Mouse (Mus musculus) cerebellum, adult 11-12 months (tissue): Measurements from ENCODE around the gene Ak6.
A peak's percentile ranks its signal among the peaks of the same experiment; 100 is the strongest.

Experiments
- DNase-seq: peaks from one replicate; pipeline ENCODE4 v3.0.0; 2022

The Ak6 gene

GRCm38 (mm10) chr13:100650550-100651438 is at the start of gene Ak6, which contains the start of gene Rad17:
Gene Ak6, plus strand, starts transcription at chr13:100650979.
Gene Rad17, minus strand, starts transcription at chr13:100651051.
- peak; percentile 95 for DNase-seq

DNA sequence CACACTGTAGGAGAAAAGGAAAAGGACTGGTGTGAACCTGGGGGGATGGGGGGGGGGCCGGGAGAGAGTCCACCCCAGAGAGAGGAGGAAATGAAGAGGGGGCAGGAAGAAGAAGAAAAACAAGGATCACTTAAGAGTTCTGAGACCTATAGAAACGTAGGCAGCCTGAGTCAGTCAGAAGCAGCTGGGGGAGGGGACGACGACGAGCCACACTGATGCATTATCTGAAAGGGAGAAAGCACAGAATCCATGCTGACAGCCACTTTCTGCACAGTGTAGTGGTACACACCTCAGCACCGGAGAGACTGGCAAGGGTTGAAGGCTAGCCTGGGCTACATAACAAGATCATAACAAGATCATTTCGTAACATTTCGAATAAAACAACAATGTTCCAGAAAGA is 49.7 kb upstream of the Ak6 start:
- DNase-seq, result no peak

GRCm38 (mm10) chr13:100602239-100602902 is 48.4 kb upstream of the Ak6 start:
- no peak for DNase-seq

- no peak for DNase-seq
Measured at GRCm38 (mm10) chr13:100603031-100603737, 47.6 kb upstream of the Ak6 start.

- DNase-seq, result no peak
Measured at GRCm38 (mm10) chr13:100603738-100604095, 47.1 kb upstream of the Ak6 start.

DNA sequence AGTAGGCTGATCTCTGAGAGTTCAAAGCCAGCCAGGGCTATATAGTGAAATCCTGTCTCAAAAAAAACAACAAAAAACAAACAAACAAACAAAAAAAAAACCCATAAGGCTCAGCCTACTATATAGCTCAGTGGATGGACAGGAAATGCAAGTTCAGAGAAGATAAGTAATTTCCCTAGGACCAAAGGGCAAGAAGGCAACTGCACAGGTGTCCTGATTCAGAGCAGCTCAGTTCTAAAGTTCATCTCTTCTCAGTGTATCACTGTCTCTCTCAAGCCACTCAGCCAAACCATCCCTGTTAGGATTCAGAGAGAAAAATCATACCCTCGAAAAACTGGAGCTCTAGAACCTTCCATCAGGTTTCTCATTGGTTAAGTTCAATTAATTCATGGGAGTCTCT is 44.9 kb upstream of the Ak6 start:
- DNase-seq, result no peak

DNA sequence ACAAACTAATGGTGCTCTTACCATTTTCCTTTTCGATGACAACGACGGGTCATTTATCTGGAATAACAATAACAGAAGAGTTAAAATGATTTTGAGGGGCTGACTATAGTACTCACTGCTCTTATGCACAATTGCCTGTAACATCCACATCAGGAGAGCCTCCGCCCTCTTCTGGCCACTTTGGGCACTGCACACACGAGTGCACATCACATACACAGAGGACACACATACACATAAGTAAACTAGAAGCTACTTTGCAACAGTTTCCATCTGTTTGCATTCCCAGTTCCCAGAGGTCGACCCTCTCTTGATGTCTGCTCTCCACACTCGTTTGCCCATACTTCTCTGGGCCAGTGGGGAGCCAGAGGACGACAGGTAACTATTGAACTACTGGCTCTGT is 43.0 kb upstream of the Ak6 start:
- no peak for DNase-seq

DNA sequence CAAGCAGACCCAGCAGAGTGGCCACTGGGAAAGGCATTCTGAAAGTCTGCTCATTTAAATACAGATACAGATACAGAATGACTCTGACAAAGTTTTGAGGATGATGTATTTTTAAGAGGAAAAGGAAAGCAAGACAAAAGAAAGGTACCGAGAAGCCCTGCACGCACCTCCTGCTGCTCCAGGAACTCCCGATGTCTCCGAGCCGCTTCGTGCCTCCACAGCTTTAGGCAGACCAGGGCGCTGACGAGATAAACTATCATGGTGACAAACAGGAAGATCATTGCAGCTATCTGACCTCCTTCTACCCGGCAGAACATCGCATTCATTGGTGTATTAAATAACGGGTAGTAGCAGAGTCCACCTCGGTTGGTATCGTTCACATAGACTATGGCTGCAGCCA is 39.5 kb upstream of the Ak6 start:
- DNase-seq, result no peak

DNA sequence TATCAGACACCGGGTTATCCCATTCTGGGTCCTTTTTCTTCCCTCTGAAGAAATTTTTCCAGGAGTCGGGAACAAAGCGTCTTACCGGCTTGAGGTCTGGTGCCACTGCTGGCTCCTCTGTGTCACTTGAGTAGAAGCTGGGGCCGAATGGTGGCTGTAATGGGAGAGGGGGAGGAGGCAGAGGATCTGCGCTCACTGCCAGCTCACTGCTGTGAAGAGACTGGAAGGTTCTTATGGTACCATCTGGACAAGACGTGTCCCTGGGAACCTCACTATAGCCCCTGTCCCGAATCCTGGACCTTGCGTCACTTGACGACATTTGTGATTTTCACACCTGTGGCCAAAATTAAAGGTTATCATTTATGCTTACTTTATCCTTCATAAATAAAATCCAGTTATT is 38.5 kb upstream of the Ak6 start:
- DNase-seq, result peak; percentile 69

GRCm38 (mm10) chr13:100612903-100613302 is 37.9 kb upstream of the Ak6 start:
- DNase-seq, result no peak

DNA sequence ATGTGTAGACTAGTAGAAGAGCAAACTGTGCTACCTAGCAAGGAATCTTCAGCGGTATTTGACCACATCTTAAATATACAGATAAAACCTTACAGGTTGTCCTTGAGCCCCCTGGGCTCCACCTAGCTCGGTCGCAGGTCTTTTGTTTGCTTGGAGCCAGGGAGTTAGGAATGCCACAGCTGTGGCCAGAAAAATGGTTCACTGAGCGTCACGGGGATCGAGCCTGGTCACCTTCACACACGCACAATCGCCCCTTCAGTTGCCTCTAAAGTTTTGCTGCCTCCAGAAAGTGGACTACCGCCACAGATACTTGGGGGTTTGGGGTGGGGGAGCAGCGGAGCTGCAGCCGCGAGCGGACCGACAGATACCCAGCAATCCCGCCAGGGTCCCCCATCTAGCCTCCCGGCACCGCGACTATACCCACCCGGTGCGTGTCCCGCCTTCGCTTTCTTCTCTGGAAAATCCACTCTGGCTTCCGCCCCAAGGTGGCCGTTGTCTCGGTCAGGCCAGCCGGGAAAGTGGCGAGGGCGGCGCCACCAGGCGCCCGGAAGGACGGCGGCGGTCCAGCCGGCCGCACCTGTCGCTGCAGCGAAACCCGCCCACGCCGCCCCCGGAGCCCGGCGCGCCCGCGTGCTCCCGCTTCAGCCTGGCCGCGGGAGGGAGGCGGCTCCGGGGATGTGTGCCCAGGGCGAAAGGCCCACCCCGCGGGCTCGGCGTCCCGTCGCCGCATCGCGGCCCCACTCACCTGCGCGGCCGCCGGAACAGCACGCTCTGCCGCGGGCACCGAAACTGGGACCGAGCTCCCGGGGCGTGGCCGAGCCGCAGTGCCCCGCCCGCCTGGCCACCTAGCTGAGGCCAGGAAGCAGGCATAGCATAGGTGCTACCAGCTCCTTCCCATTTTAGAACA is 34.3 kb upstream of the Ak6 start, which contains the start of gene Marveld2:
Gene Marveld2 (minus strand): TSS at position 791 of the 907 bp plus-strand sequence.
- peak; percentile 89 for DNase-seq

DNA sequence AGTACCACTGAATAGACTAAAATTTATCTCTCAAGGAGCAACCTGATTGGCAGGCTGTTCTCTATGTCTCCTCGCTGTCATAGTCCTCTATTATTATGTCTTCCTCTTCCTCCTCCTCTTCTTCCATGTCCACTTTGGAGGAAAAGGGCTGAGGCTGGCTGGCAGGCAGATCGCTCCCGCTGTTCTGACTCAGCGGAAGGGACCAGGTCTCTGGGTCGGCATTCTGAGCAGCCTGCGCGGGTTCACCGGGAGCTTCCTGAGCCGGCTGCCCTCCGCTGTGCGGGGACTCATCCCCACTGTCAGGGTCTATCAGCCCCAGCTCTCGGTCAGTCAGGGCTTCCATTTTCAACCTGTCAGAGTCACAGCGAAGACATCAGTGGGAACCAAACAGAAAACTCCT is 33.2 kb upstream of the Ak6 start:
- DNase-seq, result peak; percentile 51

DNA sequence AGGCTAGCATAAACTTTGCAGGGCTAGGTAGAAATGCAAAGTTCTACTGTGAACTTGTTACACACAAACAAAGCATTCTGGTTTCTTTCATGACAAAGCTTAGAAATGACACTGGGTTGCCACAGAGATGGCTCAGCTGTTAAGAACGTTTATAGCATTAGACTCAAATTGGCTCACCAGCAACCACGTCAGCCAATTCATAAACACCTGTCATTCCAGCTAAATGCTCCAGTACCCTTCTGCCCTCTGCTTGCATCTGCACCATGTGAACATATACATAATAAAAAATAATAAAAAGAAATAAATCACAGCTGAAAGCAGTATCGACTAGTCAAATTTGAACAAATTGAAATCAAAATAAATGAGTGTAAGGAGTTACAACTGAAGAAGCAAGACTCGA is 28.5 kb upstream of the Ak6 start:
- DNase-seq, result no peak

DNA sequence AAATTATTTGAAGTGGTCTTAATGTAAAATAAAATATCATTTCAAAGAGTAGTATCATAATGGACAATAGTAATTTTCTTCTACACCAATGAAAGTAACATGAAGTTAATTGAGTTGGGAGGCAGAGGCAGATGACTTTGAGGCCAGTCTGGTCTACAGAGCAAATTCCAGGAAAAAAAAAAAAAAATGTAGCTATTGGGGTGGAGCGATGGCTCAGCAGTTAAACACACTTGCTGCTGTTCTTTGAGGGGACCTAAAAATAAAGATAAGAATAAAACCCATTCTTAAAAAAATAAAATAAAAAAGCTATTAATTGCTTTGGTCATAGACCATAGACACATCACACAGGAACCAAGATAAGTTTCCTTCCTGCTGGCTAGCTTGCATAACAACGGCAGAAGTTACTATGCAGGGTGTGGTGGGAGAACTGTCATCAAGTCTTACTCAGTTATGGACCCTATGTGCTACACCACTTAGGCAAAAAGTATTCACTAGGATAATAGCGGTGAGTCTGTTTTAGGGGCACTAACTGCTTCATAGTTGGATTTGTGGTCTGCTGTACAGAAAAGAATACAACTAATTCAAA is 16.6 kb upstream of the Ak6 start:
- no peak for DNase-seq

DNA sequence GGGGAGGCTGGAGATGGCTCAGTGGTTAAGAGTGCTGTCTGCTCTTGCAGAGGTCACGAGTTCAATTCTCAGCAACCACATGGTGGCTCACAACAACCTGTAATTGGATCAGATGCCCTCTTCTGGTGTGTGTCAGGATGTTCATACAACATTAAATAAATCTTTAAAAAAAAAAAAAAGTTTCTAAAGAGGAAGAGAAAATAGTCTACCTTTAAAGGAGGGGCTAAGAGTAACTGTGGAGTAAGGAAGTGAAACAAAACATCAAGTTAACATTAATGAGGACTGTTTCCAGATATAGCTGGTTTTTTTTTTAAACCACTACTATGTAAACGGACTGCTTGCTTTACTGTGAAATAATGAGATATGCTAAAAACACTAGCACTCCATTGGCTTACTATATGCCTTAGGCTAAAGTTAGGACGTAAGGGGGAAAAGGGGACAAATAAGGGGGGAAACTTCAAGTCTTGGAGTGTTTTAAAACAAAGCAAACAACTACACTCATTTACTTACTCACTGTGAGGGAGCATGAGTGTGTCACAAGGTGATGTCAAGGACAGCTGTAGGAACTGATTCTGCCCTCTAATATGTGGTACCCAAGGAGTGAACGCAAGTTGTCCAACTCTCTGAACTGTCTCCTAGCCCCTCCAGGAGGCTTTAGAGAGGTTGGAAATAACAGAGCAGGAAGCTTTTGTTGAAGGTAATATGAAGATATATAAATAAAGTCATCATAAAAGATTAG is 8.1 kb upstream of the Ak6 start:
- DNase-seq, result no peak

DNA sequence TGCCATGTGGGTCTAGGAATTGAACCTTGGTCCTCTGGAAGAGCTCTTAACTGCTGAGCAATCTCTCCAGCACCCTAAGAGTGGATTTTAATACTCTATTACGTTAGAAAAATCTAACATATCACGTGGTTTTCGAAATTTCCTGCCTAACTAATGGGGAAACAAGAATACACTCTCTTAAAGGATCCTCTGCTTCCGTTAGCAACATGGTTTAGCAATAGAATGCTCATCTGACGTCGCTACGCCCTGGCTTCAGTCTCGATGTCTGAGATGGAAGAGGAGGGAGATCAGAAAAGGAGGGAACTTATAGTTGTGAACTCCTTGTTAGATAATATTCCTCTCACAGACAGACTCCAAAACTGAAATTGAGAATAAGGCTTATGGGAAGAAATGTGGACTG is 2.6 kb upstream of the Ak6 start:
- DNase-seq, result no peak

GRCm38 (mm10) chr13:100651439-100652186 is 834 bp downstream of the Ak6 start, which contains the start of gene Taf9:
Gene Taf9, plus strand, starts transcription at chr13:100651579.
- DNase-seq, result no peak

DNA sequence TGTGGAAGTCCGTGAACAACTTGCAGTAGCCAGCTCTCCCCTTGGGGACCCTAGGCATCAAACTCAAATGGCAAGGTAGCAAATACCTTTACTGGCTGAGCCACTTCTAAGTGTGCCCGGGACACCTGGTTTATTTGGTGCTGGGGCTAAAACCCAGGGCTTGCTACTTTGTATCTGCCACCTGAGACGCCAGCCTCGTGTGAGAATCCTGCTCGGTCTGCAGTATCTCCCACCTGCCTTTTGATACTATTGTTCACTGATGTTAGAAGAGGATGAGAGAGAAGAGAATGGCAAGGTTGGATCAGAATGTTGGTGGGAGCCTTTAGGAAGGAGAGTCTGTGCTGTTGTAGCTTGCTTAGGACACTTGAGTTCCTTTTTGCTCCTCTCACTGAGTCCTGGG is 7.3 kb downstream of the Ak6 start:
- no peak for DNase-seq

- DNase-seq, result peak; percentile 28
Measured at GRCm38 (mm10) chr13:100659864-100660456, 9.2 kb downstream of the Ak6 start.
